Mouse (Mus musculus): ENCODE results near the gene Ptpn23. TPM values are rescaled to one million over a fixed set of nuclear protein-coding genes. Genes with fewer than 3 reads are reported as not detected.

The Ptpn23 gene
- polyA plus RNA-seq, 1 experiment from 2014 or later: 25.7 TPM

DNA sequence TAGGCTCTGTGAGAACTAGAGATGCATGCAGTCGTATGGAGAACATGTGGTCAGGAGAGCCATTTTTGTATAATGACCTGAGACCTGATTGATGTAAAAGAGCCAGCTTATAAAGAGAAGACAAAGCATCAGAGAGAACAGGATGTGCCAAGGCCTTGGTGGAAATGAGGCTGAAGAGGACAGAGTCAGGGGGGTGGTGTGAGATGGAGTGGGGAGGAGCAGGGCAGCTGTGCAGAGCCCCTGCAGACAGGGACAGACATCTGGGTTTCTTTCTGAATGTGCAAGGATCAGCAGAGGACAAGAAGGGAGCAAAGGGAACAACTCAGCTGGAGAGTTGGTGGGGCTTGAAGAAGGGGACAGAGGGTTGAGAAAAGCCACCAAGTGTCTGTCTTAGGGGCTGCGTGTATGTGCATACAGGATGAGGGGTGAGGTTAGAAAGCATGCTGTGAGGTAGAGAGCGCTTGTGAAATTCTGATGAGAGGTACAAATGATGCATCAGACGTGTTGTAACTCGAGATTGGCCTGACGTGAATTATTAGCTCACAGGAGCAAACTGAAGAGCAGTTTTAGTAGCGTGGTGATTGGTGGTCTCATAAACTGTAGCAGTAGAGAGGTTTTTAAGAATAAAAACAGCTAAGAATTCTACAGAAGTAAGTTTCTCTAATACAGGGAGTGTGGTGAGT, 62.8 kb downstream of the Ptpn23 start:
- no peak overlapping the region for H3K4me2 ChIP-seq (replicated peaks)
- no peaks in the 10 kb centered on the region for H3K9me3 ChIP-seq
- WGBS: 80% methylated on average over 7 of the region's 7 CpGs
- no peak overlapping the region for H3K4me3 ChIP-seq (replicated peaks)
- H3K4me1 ChIP-seq (replicated peaks): no peaks in the 10 kb centered on the region
- no peaks in the 10 kb centered on the region for H3K36me3 ChIP-seq
- ATAC-seq: no peak
- no peak overlapping the region; the same call in 1 of the 2 replicates for H3K27ac ChIP-seq
- H3K9ac ChIP-seq (replicated peaks): no peak overlapping the region
- H3K27me3 ChIP-seq: no peaks in the 10 kb centered on the region

DNA sequence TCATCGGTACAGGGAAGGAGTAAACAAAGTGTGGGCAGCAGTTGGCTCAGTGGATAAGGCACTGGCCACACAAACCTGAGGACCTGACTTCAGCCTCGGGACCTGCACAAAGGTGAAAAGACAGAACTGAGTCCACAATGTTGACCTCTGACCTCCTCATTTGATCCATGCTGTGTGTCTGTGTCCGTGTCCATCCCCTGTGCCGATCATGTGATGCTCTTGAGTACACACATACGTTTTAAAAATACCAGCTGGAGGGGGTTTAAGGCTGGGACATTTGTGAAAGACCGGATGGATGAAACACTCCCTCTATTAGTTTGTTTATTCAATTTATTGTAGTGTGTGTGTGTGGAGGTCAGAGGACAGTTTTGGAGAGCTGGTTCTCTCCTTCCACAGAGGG, 64.2 kb downstream of the Ptpn23 start:
- WGBS: 63% methylated on average over 6 of the region's 6 CpGs
- no peak overlapping the region for H3K9ac ChIP-seq (replicated peaks)
- no peak for ATAC-seq
- H3K9me3 ChIP-seq: no peaks in the 10 kb centered on the region
- H3K4me3 ChIP-seq (replicated peaks): no peak overlapping the region
- H3K4me2 ChIP-seq (replicated peaks): no peak overlapping the region
- H3K4me1 ChIP-seq (replicated peaks): no peaks in the 10 kb centered on the region
- no peak overlapping the region for H3K27ac ChIP-seq
- no peaks in the 10 kb centered on the region for H3K36me3 ChIP-seq
- no peaks in the 10 kb centered on the region for H3K27me3 ChIP-seq

DNA sequence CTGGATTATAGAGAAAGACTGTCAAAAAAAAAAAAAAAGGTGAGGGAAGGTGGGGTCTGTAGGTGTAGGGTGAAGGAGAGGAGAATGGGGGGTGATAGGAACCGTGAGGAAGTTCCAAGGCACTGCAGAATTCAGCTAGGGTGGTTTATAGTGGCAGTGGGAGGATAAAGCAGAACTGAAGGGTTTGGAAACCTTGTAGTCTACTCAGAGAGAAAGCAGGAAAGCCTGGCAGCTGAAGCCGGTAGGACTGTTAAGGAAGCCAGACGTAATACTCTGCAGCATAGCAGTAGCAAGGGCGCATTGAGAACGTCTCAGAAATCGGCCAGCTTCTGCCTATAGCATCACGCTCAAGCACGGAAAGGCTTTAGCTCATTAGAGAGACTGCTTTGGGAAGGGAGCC, 66.0 kb downstream of the Ptpn23 start:
- H3K9ac ChIP-seq (replicated peaks): no peak overlapping the region
- 89% methylated on average over 8 of the region's 8 CpGs for WGBS
- no peaks in the 10 kb centered on the region for H3K27me3 ChIP-seq
- no peak overlapping the region for H3K4me3 ChIP-seq (replicated peaks)
- H3K27ac ChIP-seq: no peak overlapping the region
- H3K36me3 ChIP-seq: no peaks in the 10 kb centered on the region
- ATAC-seq: no peak
- H3K4me1 ChIP-seq (replicated peaks): no peaks in the 10 kb centered on the region
- no peak overlapping the region for H3K4me2 ChIP-seq (replicated peaks)
- no peaks in the 10 kb centered on the region for H3K9me3 ChIP-seq

DNA sequence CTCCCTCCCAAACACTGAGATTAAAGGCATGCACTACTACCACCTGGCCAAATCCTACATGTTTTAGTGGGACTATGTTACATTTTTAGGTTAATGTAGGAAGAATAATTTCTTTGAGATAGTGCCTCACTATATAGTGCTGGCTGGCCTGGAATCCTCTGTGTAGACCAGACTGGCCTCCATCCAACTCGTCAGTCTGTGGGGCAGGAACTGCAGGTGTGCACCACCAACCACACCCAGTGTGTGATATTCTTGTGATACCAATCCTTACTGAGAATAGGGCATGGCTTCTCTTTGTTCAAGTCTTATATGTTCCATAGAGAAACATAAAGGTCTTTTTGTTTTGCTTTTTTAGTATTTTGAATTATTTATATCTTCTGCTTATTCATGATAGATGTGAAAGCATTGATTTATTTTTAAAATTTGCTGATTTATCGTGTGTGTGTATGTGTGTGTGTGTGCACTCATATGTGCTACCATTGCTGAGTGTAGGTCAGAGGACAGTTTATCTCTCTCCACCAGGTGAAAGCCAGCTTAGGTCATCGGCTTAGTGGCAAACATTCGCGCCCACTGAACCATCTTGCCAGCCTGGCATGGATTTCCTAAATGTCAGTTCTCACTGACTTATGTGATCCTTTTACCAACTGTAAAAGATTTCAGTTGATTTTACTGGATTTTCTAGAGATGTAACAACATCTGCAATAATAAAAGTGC, 67.8 kb downstream of the Ptpn23 start:
- Histone ChIP-seq H3K9me3 (no peaks in the 10 kb centered on the region), H3K27ac (no peak overlapping the region), H3K4me3 (replicated peaks) (no peak overlapping the region), H3K9ac (replicated peaks) (no peak overlapping the region), H3K4me1 (replicated peaks) (0 out of 2 replicates have a peak, but pooled peaks cover 2% of the 10 kb centered on the region), H3K36me3 (no peaks in the 10 kb centered on the region), H3K4me2 (replicated peaks) (no peak overlapping the region), H3K27me3 (no peaks in the 10 kb centered on the region)
- no peak for ATAC-seq
- WGBS: 89% methylated on average over 5 of the region's 5 CpGs

Other genes starting within 250 kb of the Ptpn23 start
- 58.9 and 70.2 TPM in 2 replicates for gene Cspg5, start 164.4 kb downstream of the Ptpn23 start, polyA plus RNA-seq (2015; fragmentation: Nextera tagmentation; extraction: Ambion mirVana)
- gene Elp6, start 103.0 kb downstream of the Ptpn23 start, polyA plus RNA-seq (2015; fragmentation: Nextera tagmentation; extraction: Ambion mirVana): 46.1 and 46.2 TPM in 2 replicates
- 40.6 and 41.9 TPM in 2 replicates for gene Scap, start 74.9 kb downstream of the Ptpn23 start, polyA plus RNA-seq (2015; fragmentation: Nextera tagmentation; extraction: Ambion mirVana)
- gene Ngp, start 11.5 kb upstream of the Ptpn23 start, polyA plus RNA-seq (2015; fragmentation: Nextera tagmentation; extraction: Ambion mirVana): 0.43 and 1.3 TPM in 2 replicates
- 14.5 and 16.0 TPM in 2 replicates for gene Klhl18, start 68.5 kb upstream of the Ptpn23 start, polyA plus RNA-seq (2015; fragmentation: Nextera tagmentation; extraction: Ambion mirVana)
- gene Kif9, start 68.7 kb upstream of the Ptpn23 start, polyA plus RNA-seq (2015; fragmentation: Nextera tagmentation; extraction: Ambion mirVana): 2.4 and 2.6 TPM in 2 replicates
- 41.7 and 44.7 TPM in 2 replicates for gene Setd2, start 124.4 kb upstream of the Ptpn23 start, polyA plus RNA-seq (2015; fragmentation: Nextera tagmentation; extraction: Ambion mirVana)
- 33.8 and 36.6 TPM in 2 replicates for gene Nradd, start 216.2 kb upstream of the Ptpn23 start, polyA plus RNA-seq (2015; fragmentation: Nextera tagmentation; extraction: Ambion mirVana)
- gene Nbeal2, start 245.9 kb upstream of the Ptpn23 start, polyA plus RNA-seq (2015; fragmentation: Nextera tagmentation; extraction: Ambion mirVana): 2.0 and 3.1 TPM in 2 replicates
- gene Ccdc12, start 248.3 kb upstream of the Ptpn23 start, polyA plus RNA-seq (2015; fragmentation: Nextera tagmentation; extraction: Ambion mirVana): 136 and 140 TPM in 2 replicates